Mouse (Mus musculus) lung, embryonic 16.5 days (tissue): ENCODE measurements around the gene Nucks1. TPM values are rescaled to one million over a fixed set of nuclear protein-coding genes. Genes with fewer than 3 reads are reported as not detected.
A peak's percentile ranks its signal among the peaks of the same experiment; 100 is the strongest.

Source experiments
- ATAC-seq: fragments of 200-750 bp; cut with Nextera tagmentation; 2 replicates; pipeline ENCODE4 v1.8.0; 2017; ENCODE audit warnings: low read depth, mild to moderate bottlenecking, moderate library complexity
- H3K27ac ChIP-seq: fragments of 300-500 bp; sonication (generic); 2 replicates; pipeline ENCODE4 v1.5.1; 2014; ENCODE audit warnings: mild to moderate bottlenecking, control low read depth, low read length
- H3K27me3 ChIP-seq: fragments of 300-500 bp; sonication (generic); 2 replicates; pipeline ENCODE4 v1.6.1; 2014; ENCODE audit warnings: low read depth, low read length, mixed read lengths; ENCODE audit not compliant: control insufficient read depth, insufficient read depth
- H3K36me3 ChIP-seq: fragments of 300-500 bp; sonication (generic); 2 replicates; pipeline ENCODE4 v1.6.1; 2014; ENCODE audit warnings: low read length; ENCODE audit not compliant: control insufficient read depth, insufficient read depth
- H3K4me1 ChIP-seq: fragments of 300-500 bp; sonication (generic); replicated peaks from 2 replicates; pipeline ENCODE4 v1.6.1; 2014; ENCODE audit warnings: low read length, mixed read lengths; ENCODE audit not compliant: control insufficient read depth, insufficient read depth
- H3K4me2 ChIP-seq: fragments of 300-500 bp; sonication (generic); 2 replicates; pipeline ENCODE4 v1.6.1; 2014; ENCODE audit warnings: low read depth, low read length, control low read depth
- H3K4me3 ChIP-seq: fragments of 300-500 bp; sonication (generic); 2 replicates; pipeline ENCODE4 v1.5.1; 2014; ENCODE audit warnings: mild to moderate bottlenecking, low read length, control low read depth
- H3K9ac ChIP-seq: fragments of 300-500 bp; sonication (generic); 2 replicates; pipeline ENCODE4 v1.6.1; 2014; ENCODE audit warnings: low read length, control low read depth
- H3K9me3 ChIP-seq: fragments of 300-500 bp; sonication (generic); 2 replicates; pipeline ENCODE4 v1.6.1; 2016; ENCODE audit warnings: low read length; ENCODE audit not compliant: control insufficient read depth
- WGBS: fragments of 180-500 bp; shearing (Covaris S2); extraction: QIAGEN DNeasy Blood & Tissue Kit; methylation state at CpG from one replicate; pipeline ENCODE4 v1.1.7; 2014; 5-methylcytosine and 5-hydroxymethylcytosine counted together
- polyA plus RNA-seq: library from polyadenylated mRNA; unstranded; fragments of >200 nt; fragmentation: Nextera tagmentation; extraction: Ambion mirVana; gene quantifications from 2 replicates; pipeline ENCODE4 v1.2.1, GENCODE M21; 2015

Gene Nucks1
- polyA plus RNA-seq, 1 experiment from 2014 or later = 82.9 TPM

GRCm38 (mm10) chr1:131981378-131982013, 71.2 kb downstream of the Nucks1 start:
- Histone ChIP-seq H3K36me3 (no peaks in the 10 kb centered on the region), H3K4me3 (no peak overlapping the region), H3K9me3 (no peaks in the 10 kb centered on the region), H3K9ac (no peak overlapping the region), H3K4me2 (no peak overlapping the region), H3K4me1 (no peaks in the 10 kb centered on the region), H3K27ac (no peak overlapping the region), H3K27me3 (no peaks in the 10 kb centered on the region)
- WGBS = 47% methylated on average over 12 of the region's 12 CpGs
- ATAC-seq = peak; percentile 70

- Histone ChIP-seq H3K4me3 (no peak overlapping the region), H3K36me3 (no peaks in the 10 kb centered on the region), H3K4me2 (no peak overlapping the region), H3K9ac (no peak overlapping the region), H3K27me3 (no peaks in the 10 kb centered on the region), H3K27ac (no peak overlapping the region), H3K9me3 (no peaks in the 10 kb centered on the region), H3K4me1 (no peaks in the 10 kb centered on the region)
- ATAC-seq = no peak
- WGBS = 7% methylated on average over 5 of the region's 5 CpGs
Measured at GRCm38 (mm10) chr1:131982907-131983306, 72.6 kb downstream of the Nucks1 start.

DNA sequence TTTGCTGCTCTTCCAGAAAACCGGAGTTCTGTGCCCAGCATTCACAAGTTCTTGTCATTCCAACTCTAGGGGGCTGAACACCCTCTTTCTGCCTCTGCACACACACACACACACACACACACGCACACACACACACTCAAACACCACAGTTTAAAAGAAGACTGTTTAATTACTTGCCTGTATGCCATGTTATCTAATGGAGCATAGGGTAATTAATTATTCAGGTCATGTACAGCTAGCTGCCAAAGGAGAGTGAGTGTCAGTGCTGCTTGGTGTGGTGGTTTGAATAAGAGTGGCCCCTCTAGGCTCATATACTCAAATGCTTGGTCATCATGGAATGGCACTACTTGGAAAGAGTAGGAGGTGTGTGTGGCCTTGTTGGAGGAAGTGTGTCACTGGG, 73.5 kb downstream of the Nucks1 start:
- Histone ChIP-seq H3K27me3 (no peaks in the 10 kb centered on the region), H3K4me2 (no peak overlapping the region), H3K4me3 (no peak overlapping the region), H3K27ac (no peak overlapping the region), H3K4me1 (no peaks in the 10 kb centered on the region), H3K9me3 (no peaks in the 10 kb centered on the region), H3K9ac (no peak overlapping the region), H3K36me3 (no peaks in the 10 kb centered on the region)
- no peak for ATAC-seq
- 59% methylated on average over 2 of the region's 2 CpGs for WGBS

Other genes starting within 250 kb of the Nucks1 start
- gene Rab7b, start 221.8 kb upstream of the Nucks1 start, polyA plus RNA-seq = 2.3 and 2.6 TPM in 2 replicates
- 8.9 and 10.1 TPM in 2 replicates for gene Slc26a9, start 166.5 kb upstream of the Nucks1 start, polyA plus RNA-seq
- gene Pm20d1, start 113.2 kb upstream of the Nucks1 start, polyA plus RNA-seq = 0.68 and 0.70 TPM in 2 replicates
- gene Slc41a1, start 83.0 kb upstream of the Nucks1 start, polyA plus RNA-seq = 12.6 and 13.7 TPM in 2 replicates
- gene Rab29, start 43.3 kb upstream of the Nucks1 start, polyA plus RNA-seq = 24.0 and 25.8 TPM in 2 replicates
- 4.2 TPM in 2 replicates for gene Slc45a3, start 52.4 kb downstream of the Nucks1 start, polyA plus RNA-seq
- 22.5 and 26.3 TPM in 2 replicates for gene Elk4, start 97.1 kb downstream of the Nucks1 start, polyA plus RNA-seq
- gene Mfsd4a, start 157.5 kb downstream of the Nucks1 start, polyA plus RNA-seq = 16.6 and 19.3 TPM in 2 replicates
- gene Cdk18, start 229.2 kb downstream of the Nucks1 start, polyA plus RNA-seq = 8.7 and 9.0 TPM in 2 replicates